Mouse (Mus musculus) neutrophil, adult 65 days (primary cell): ENCODE results near the gene H2al1g. TPM values are rescaled to one million over a fixed set of nuclear protein-coding genes. Genes with fewer than 3 reads are reported as not detected.

ENCODE experiments used
- total RNA-seq: library from RNA; stranded (reverse); gene quantifications from 2 replicates; pipeline ENCODE4 v1.2.4, GENCODE M21; 2023

H2al1g gene
- total RNA-seq = not detected in 2 replicates

GRCm38 (mm10) chrX:11317956-11318355 is at the start of gene H2al1g:
H2al1g (plus strand) TSS chrX:11318256.

DNA sequence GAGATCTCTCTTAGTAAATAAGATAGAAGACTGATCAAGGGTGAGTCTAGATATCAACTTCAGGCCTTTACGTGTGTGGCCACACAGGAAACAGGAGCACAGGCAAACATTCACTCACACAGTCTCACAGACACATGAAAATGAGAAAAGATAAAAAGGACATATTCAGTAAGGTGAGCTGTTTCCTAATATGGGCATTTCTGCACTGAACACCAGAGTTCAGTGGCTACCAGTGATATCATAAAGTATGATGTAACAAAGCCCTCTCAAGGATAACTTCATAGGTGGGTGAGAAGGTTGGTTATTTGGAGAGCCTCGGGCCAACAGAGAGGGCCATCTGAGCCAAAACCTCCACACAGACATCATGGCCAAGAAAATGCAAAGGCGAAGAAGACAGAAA is 19.1 kb upstream of the H2al1g start, which contains the start of gene H2al1a:
TSS of gene H2al1a (plus strand) at position 301 of the 400 bp plus-strand sequence.

GRCm38 (mm10) chrX:11302132-11302531 is 15.9 kb upstream of the H2al1g start, which contains the start of gene H2al1b:
H2al1b (plus strand) TSS chrX:11302432.

GRCm38 (mm10) chrX:11305355-11305754 is 12.7 kb upstream of the H2al1g start, which contains the start of gene H2al1c:
H2al1c (plus strand) TSS chrX:11305655.

GRCm38 (mm10) chrX:11308524-11308923 is 9.5 kb upstream of the H2al1g start, which contains the start of gene H2al1d:
H2al1d (plus strand) TSS chrX:11308824.

DNA sequence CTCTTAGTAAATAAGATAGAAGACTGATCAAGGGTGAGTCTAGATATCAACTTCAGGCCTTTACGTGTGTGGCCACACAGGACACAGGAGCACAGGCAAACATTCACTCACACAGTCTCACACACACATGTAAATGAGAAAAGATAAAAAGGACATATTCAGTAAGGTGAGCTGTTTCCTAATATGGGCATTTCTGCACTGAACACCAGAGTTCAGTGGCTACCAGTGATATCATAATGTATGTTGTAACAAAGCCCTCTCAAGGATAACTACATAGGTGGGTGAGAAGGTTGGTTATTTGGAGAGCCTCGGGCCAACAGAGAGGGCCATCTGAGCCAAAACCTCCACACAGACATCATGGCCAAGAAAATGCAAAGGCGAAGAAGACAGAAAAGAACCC is 6.4 kb upstream of the H2al1g start, which contains the start of gene H2al1e:
TSS of gene H2al1e (plus strand) at position 301 of the 400 bp plus-strand sequence.

GRCm38 (mm10) chrX:11314858-11315257 is 3.2 kb upstream of the H2al1g start, which contains the start of gene H2al1f:
H2al1f (plus strand) TSS chrX:11315158.

DNA sequence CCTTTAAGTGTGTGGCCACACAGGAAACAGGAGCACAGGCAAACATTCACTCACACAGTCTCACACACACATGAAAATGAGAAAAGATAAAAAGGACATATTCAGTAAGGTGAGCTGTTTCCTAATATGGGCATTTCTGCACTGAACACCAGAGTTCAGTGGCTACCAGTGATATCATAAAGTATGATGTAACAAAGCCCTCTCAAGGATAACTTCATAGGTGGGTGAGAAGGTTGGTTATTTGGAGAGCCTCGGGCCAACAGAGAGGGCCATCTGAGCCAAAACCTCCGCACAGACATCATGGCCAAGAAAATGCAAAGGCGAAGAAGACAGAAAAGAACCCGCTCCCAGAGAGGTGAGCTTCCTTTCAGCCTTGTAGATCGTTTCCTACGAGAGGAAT is 3.1 kb downstream of the H2al1g start, which contains the start of gene H2al1h:
TSS of gene H2al1h (plus strand) at position 301 of the 400 bp plus-strand sequence.

GRCm38 (mm10) chrX:11324359-11324758 is 6.3 kb downstream of the H2al1g start, which contains the start of gene H2al1i:
H2al1i (plus strand) TSS chrX:11324659.

DNA sequence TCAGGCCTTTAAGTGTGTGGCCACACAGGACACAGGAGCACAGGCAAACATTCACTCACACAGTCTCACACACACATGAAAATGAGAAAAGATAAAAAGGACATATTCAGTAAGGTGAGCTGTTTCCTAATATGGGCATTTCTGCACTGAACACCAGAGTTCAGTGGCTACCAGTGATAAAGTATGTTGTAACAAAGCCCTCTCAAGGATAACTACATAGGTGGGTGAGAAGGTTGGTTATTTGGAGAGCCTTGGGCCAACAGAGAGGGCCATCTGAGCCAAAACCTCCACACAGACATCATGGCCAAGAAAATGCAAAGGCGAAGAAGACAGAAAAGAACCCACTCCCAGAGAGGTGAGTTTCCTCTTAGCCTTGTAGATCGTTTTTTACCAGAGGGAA is 9.5 kb downstream of the H2al1g start, which contains the start of gene H2al1j:
TSS of gene H2al1j (plus strand) at position 301 of the 400 bp plus-strand sequence.

Other genes starting within 250 kb of the H2al1g start
- gene H2al1a, start 19.0 kb upstream of the H2al1g start, total RNA-seq = not detected in 2 replicates
- gene H2al1b, start 15.8 kb upstream of the H2al1g start, total RNA-seq = not detected in 2 replicates
- gene H2al1c, start 12.6 kb upstream of the H2al1g start, total RNA-seq = not detected in 2 replicates
- not detected in 2 replicates for gene H2al1d, start 9.4 kb upstream of the H2al1g start, total RNA-seq
- gene H2al1e, start 6.3 kb upstream of the H2al1g start, total RNA-seq = not detected in 2 replicates
- gene H2al1f, start 3.1 kb upstream of the H2al1g start, total RNA-seq = not detected in 2 replicates
- gene H2al1h, start 3.2 kb downstream of the H2al1g start, total RNA-seq = not detected in 2 replicates
- gene H2al1i, start 6.4 kb downstream of the H2al1g start, total RNA-seq = not detected in 2 replicates
- not detected in 2 replicates for gene H2al1j, start 9.6 kb downstream of the H2al1g start, total RNA-seq